Mouse (Mus musculus) intestine, postnatal 0 days (tissue): ENCODE results near the gene Pate1. TPM values are rescaled to one million over a fixed set of nuclear protein-coding genes. Genes with fewer than 3 reads are reported as not detected.

Experiments used
- ATAC-seq: fragments of 200-750 bp; cut with Nextera tagmentation; 2 replicates; pipeline ENCODE4 v1.8.0; 2017; ENCODE audit warnings: mild to moderate bottlenecking, moderate TSS enrichment, moderate library complexity
- H3K27ac ChIP-seq: fragments of 300-500 bp; sonication (generic); 2 replicates; pipeline ENCODE4 v1.5.1; 2014; ENCODE audit warnings: mild to moderate bottlenecking, low read depth, low read length, moderate library complexity
- H3K27me3 ChIP-seq: fragments of 300-500 bp; sonication (generic); replicated peaks from 2 replicates; pipeline ENCODE4 v1.6.1; 2014; ENCODE audit warnings: low read length, mixed read lengths; ENCODE audit not compliant: control insufficient read depth, insufficient read depth
- H3K36me3 ChIP-seq: fragments of 300-500 bp; sonication (generic); 2 replicates; pipeline ENCODE4 v1.6.1; 2014; ENCODE audit warnings: mild to moderate bottlenecking, moderate library complexity; ENCODE audit not compliant: control insufficient read depth, insufficient read depth
- H3K4me1 ChIP-seq: fragments of 300-500 bp; sonication (generic); replicated peaks from 2 replicates; pipeline ENCODE4 v1.6.1; 2014; ENCODE audit warnings: antibody characterized with exemption, low read length, mixed read lengths; ENCODE audit not compliant: control insufficient read depth, insufficient read depth
- H3K4me2 ChIP-seq: fragments of 300-500 bp; sonication (generic); replicated peaks from 2 replicates; pipeline ENCODE4 v1.6.1; 2014; ENCODE audit warnings: low read depth, mild to moderate bottlenecking, moderate library complexity
- H3K4me3 ChIP-seq: fragments of 300-500 bp; sonication (generic); 2 replicates; pipeline ENCODE4 v1.5.1; 2014; ENCODE audit warnings: low read depth, low read length
- H3K9ac ChIP-seq: fragments of 300-500 bp; sonication (generic); 2 replicates; pipeline ENCODE4 v1.6.1; 2014; ENCODE audit warnings: mild to moderate bottlenecking, low read depth, low read length
- H3K9me3 ChIP-seq: fragments of 300-500 bp; sonication (generic); 2 replicates; pipeline ENCODE4 v1.6.1; 2016; ENCODE audit warnings: mixed run types; ENCODE audit not compliant: control insufficient read depth
- CTCF ChIP-seq: sonication (generic); IDR thresholded peaks from 2 replicates; pipeline ENCODE4 v1.5.1; 2016; ENCODE audit warnings: low read depth, mild to moderate bottlenecking, control low read depth, antibody characterized with exemption, moderate library complexity
- whole genome bisulfite sequencing: fragments of 180-500 bp; shearing (Covaris S2); extraction: QIAGEN DNeasy Blood & Tissue Kit; methylation state at CpG from one replicate; pipeline ENCODE4 v1.1.7; 2014; 5-methylcytosine and 5-hydroxymethylcytosine counted together
- polyA plus RNA-seq: library from polyadenylated mRNA; unstranded; fragments of >200 nt; fragmentation: Nextera tagmentation; extraction: Ambion mirVana; gene quantifications from 2 replicates; pipeline ENCODE4 v1.2.1, GENCODE M21; 2015

The Pate1 gene
- polyA plus RNA-seq, result not detected in 2 replicates

- no peak for ATAC-seq
- 44% methylated on average over 1 of the region's 1 CpGs for WGBS
- Histone ChIP-seq H3K27me3 (no peaks in the 10 kb centered on the region), H3K4me3 (no peak within 1 kb of the TSS), H3K4me2 (no peak within 1 kb of the TSS), H3K9me3 (no peaks in the 10 kb centered on the region), H3K4me1 (no peaks in the 10 kb centered on the region), H3K9ac (no peak within 1 kb of the TSS), H3K36me3 (no peaks in the 10 kb centered on the region), H3K27ac (no peak within 1 kb of the TSS)
- TF ChIP-seq CTCF, result no peak
Observed at GRCm38 (mm10) chr9:35687013-35687412, at the start of gene Pate1. Gene Pate1, minus strand, starts transcription at chr9:35687390.

- Histone ChIP-seq H3K27ac (no peak overlapping the region), H3K4me3 (no peak overlapping the region), H3K4me1 (no peaks in the 10 kb centered on the region), H3K27me3 (no peaks in the 10 kb centered on the region), H3K36me3 (no peaks in the 10 kb centered on the region), H3K9me3 (no peaks in the 10 kb centered on the region), H3K9ac (no peak overlapping the region), H3K4me2 (no peak overlapping the region)
- ATAC-seq, result no peak
- peak; percentile 43 for TF ChIP-seq CTCF
Observed at GRCm38 (mm10) chr9:35707265-35707664, 20.1 kb upstream of the Pate1 start.

- TF ChIP-seq CTCF, result no peak
- Histone ChIP-seq H3K9ac (no peak overlapping the region), H3K4me3 (no peak overlapping the region), H3K4me2 (no peak overlapping the region), H3K27me3 (no peaks in the 10 kb centered on the region), H3K9me3 (no peaks in the 10 kb centered on the region), H3K4me1 (no peaks in the 10 kb centered on the region), H3K36me3 (no peaks in the 10 kb centered on the region), H3K27ac (no peak overlapping the region)
- ATAC-seq, result no peak
Observed at GRCm38 (mm10) chr9:35691924-35692323, 4.7 kb upstream of the Pate1 start.

GRCm38 (mm10) chr9:35673557-35673956, 13.6 kb downstream of the Pate1 start:
- Histone ChIP-seq H3K4me2 (no peak overlapping the region), H3K9me3 (no peaks in the 10 kb centered on the region), H3K4me3 (no peak overlapping the region), H3K9ac (no peak overlapping the region), H3K36me3 (no peaks in the 10 kb centered on the region), H3K4me1 (no peaks in the 10 kb centered on the region), H3K27ac (no peak overlapping the region), H3K27me3 (no peaks in the 10 kb centered on the region)
- no peak for TF ChIP-seq CTCF
- no peak for ATAC-seq
- 84% methylated on average over 2 of the region's 2 CpGs for WGBS

DNA sequence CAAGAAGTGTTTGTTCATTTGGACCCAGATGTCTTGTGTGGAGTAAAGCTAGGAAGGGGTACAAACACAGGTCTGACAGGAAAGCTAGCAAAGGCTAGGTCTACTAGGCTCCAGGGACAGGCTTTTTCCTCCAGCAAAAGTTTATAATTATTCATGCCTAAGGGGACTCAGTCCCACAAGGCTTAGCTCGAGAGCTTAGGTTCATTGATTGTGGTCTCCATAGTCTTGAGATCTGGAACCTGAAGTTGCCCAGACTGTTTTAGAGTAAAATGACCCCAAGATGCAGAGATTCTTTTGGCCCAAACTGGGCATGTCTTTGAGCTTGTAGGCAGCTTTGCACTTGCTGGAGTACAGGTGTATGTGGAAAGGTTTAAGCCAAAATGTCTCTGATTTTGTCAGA, 39.1 kb downstream of the Pate1 start, which contains the start of gene Pate3:
TSS of gene Pate3 (minus strand) at position 101 of the 400 bp plus-strand sequence.
- no peak for TF ChIP-seq CTCF
- ATAC-seq, result no peak
- Histone ChIP-seq H3K4me3 (no peak within 1 kb of the TSS), H3K27me3 (no peaks in the 10 kb centered on the region), H3K27ac (no peak within 1 kb of the TSS), H3K9ac (no peak within 1 kb of the TSS), H3K36me3 (no peaks in the 10 kb centered on the region), H3K9me3 (no peaks in the 10 kb centered on the region), H3K4me1 (no peaks in the 10 kb centered on the region), H3K4me2 (no peak within 1 kb of the TSS)
- WGBS, result 68% methylated on average over 1 of the region's 1 CpGs

Other genes with a start within 250 kb of the Pate1 start
- not detected in 2 replicates for gene Gm1113, start 169.1 kb downstream of the Pate1 start, polyA plus RNA-seq
- gene Ddx25, start 128.9 kb downstream of the Pate1 start, polyA plus RNA-seq, result 0.27 and 0.50 TPM in 2 replicates
- 6.5 and 6.6 TPM in 2 replicates for gene Pus3, start 128.8 kb downstream of the Pate1 start, polyA plus RNA-seq
- 0.27 and 0.31 TPM in 2 replicates for gene Pate2, start 117.1 kb downstream of the Pate1 start, polyA plus RNA-seq
- gene Hyls1, start 117.0 kb downstream of the Pate1 start, polyA plus RNA-seq, result 4.2 and 4.9 TPM in 2 replicates
- gene Pate4, start 75.4 kb downstream of the Pate1 start, polyA plus RNA-seq, result not detected in 2 replicates
- gene Pate3, start 39.2 kb downstream of the Pate1 start, polyA plus RNA-seq, result not detected in 2 replicates
- gene Gm17677, start 53.7 kb upstream of the Pate1 start, polyA plus RNA-seq, result not detected in 2 replicates
- gene Gm17727, start 90.7 kb upstream of the Pate1 start, polyA plus RNA-seq, result not detected in 2 replicates
- not detected in 2 replicates for gene Gm27235, start 102.7 kb upstream of the Pate1 start, polyA plus RNA-seq
- gene D730048I06Rik, start 102.7 kb upstream of the Pate1 start, polyA plus RNA-seq, result not detected in 2 replicates
- gene 9230110F15Rik, start 156.8 kb upstream of the Pate1 start, polyA plus RNA-seq, result not detected in 2 replicates
- not detected in 2 replicates for gene 9230113P08Rik, start 221.0 kb upstream of the Pate1 start, polyA plus RNA-seq